Mouse (Mus musculus): ENCODE data around the gene Col17a1. TPM values are rescaled to one million over a fixed set of nuclear protein-coding genes. Genes with fewer than 3 reads are reported as not detected.

Gene Col17a1
- polyA plus RNA-seq, 1 experiment, result 0.27 TPM

DNA sequence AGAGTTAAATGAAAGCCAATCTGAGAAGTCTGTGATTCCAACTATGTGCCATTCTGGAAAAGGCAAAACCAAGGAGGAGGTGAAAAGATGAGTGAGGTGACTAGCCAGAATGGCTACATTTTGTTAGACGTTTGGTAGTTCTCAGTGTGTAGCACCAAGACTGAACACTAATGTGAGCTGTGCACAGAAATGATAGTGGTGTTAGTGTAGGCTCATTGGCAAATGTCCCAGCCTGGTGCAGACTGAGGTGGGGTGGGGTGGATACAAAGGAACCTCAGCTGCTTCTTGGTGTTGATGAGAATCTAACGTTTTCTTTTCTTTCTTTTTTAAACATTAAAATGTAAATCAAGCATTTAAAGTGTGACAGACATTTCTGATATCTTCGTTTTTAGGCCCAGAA, 83.4 kb downstream of the Col17a1 start:
- no peaks in the 10 kb centered on the region for H3K36me3 ChIP-seq (ENCODE audit: control insufficient read depth, insufficient read depth, low read length)
- H3K27ac ChIP-seq (ENCODE audit: insufficient read depth, low read depth, low read length), result no peak overlapping the region
- no peak for DNase-seq
- TF ChIP-seq CTCF (conservative IDR thresholded peaks at IDR 0.05; ENCODE audit: insufficient read depth, insufficient read length, low read depth, low read length), result no peak
- no peak for TF ChIP-seq POLR2A (IDR thresholded peaks at IDR 0.05; ENCODE audit: low read depth, low read length)
- no peak overlapping the region for H3K4me3 ChIP-seq (ENCODE audit: insufficient read depth, low read depth, low read length)
- H3K4me1 ChIP-seq (ENCODE audit: control insufficient read depth, insufficient read depth, low read length), result no peaks in the 10 kb centered on the region
- 49% methylated on average over 3 of the region's 3 CpGs for WGBS
- no peaks in the 10 kb centered on the region for H3K27me3 ChIP-seq (replicated peaks; ENCODE audit: control insufficient read depth, insufficient read depth, low read length)

Other genes starting within 250 kb of the Col17a1 start
- 14.9 and 15.5 TPM in 2 replicates for gene Sh3pxd2a, start 227.7 kb downstream of the Col17a1 start, polyA plus RNA-seq (2012; rRNA removed)
- gene Stn1, start 154.6 kb downstream of the Col17a1 start, polyA plus RNA-seq (2012; rRNA removed), result 12.3 and 14.2 TPM in 2 replicates
- 10.4 and 12.2 TPM in 2 replicates for gene Slk, start 112.4 kb downstream of the Col17a1 start, polyA plus RNA-seq (2012; rRNA removed)
- gene Sfr1, start 39.6 kb upstream of the Col17a1 start, polyA plus RNA-seq (2012; rRNA removed), result 34.7 and 46.9 TPM in 2 replicates
- gene Gsto1, start 162.9 kb upstream of the Col17a1 start, polyA plus RNA-seq (2012; rRNA removed), result 82.5 and 85.1 TPM in 2 replicates
- 2.6 and 2.7 TPM in 2 replicates for gene Gsto2, start 173.4 kb upstream of the Col17a1 start, polyA plus RNA-seq (2012; rRNA removed)
- gene Cfap43, start 227.2 kb upstream of the Col17a1 start, polyA plus RNA-seq (2012; rRNA removed), result 0.12 TPM in 1 of 2 replicates, not detected in the other
- gene Itprip, start 227.2 kb upstream of the Col17a1 start, polyA plus RNA-seq (2012; rRNA removed), result 6.4 and 8.0 TPM in 2 replicates
- 0.05 TPM in 1 of 2 replicates, not detected in the other for gene Cfap58, start 245.6 kb upstream of the Col17a1 start, polyA plus RNA-seq (2012; rRNA removed)